Mouse (Mus musculus) lung, embryonic 14.5 days (tissue): ENCODE data around the gene Ccdc97. TPM values are rescaled to one million over a fixed set of nuclear protein-coding genes. Genes with fewer than 3 reads are reported as not detected.

ENCODE experiments used
- ATAC-seq: fragments of 200-750 bp; cut with Nextera tagmentation; 2 replicates; pipeline ENCODE4 v1.8.0; 2017; ENCODE audit warnings: mild to moderate bottlenecking, moderate TSS enrichment, moderate library complexity; ENCODE audit not compliant: insufficient read depth
- DNase-seq: peaks from one replicate; pipeline ENCODE4 v3.0.0-alpha.2; 2015
- H3K27ac ChIP-seq: fragments of 300-500 bp; sonication (generic); 2 replicates; pipeline ENCODE4 v1.5.1; 2014; ENCODE audit warnings: low read depth, mild to moderate bottlenecking, moderate library complexity
- H3K27me3 ChIP-seq: fragments of 300-500 bp; sonication (generic); 2 replicates; pipeline ENCODE4 v1.6.1; 2014; ENCODE audit warnings: low read length, control low read depth; ENCODE audit not compliant: insufficient read depth
- H3K36me3 ChIP-seq: fragments of 300-500 bp; sonication (generic); 2 replicates; pipeline ENCODE4 v1.6.1; 2014; ENCODE audit warnings: control low read depth; ENCODE audit not compliant: insufficient read depth
- H3K4me1 ChIP-seq: fragments of 300-500 bp; sonication (generic); 2 replicates; pipeline ENCODE4 v1.6.1; 2014; ENCODE audit warnings: antibody characterized with exemption, control low read depth; ENCODE audit not compliant: insufficient read depth
- H3K4me2 ChIP-seq: fragments of 300-500 bp; sonication (generic); 2 replicates; pipeline ENCODE4 v1.6.1; 2014; ENCODE audit warnings: mild to moderate bottlenecking
- H3K4me3 ChIP-seq: fragments of 300-500 bp; sonication (generic); 2 replicates; pipeline ENCODE4 v1.5.1; 2014; ENCODE audit warnings: low read depth, low read length
- H3K9ac ChIP-seq: fragments of 300-500 bp; sonication (generic); 2 replicates; pipeline ENCODE4 v1.6.1; 2014
- H3K9me3 ChIP-seq: fragments of 300-500 bp; sonication (generic); 2 replicates; pipeline ENCODE4 v1.6.1; 2016; ENCODE audit warnings: low read depth, low read length, control low read depth
- CTCF ChIP-seq: IDR thresholded peaks from 2 replicates; pipeline ENCODE4 v1.5.1; 2016; ENCODE audit warnings: antibody characterized with exemption, low read depth
- WGBS: fragments of 180-500 bp; shearing (Covaris S2); extraction: QIAGEN DNeasy Blood & Tissue Kit; methylation state at CpG from one replicate; pipeline ENCODE4 v1.1.7; 2014; 5-methylcytosine and 5-hydroxymethylcytosine counted together
- polyA plus RNA-seq: library from polyadenylated mRNA; unstranded; fragments of >200 nt; fragmentation: Nextera tagmentation; extraction: Ambion mirVana; gene quantifications from 2 replicates; pipeline ENCODE4 v1.2.1, GENCODE M21; 2014

The Ccdc97 gene
- polyA plus RNA-seq, 1 experiment from 2014 or later = 29.4 TPM

DNA sequence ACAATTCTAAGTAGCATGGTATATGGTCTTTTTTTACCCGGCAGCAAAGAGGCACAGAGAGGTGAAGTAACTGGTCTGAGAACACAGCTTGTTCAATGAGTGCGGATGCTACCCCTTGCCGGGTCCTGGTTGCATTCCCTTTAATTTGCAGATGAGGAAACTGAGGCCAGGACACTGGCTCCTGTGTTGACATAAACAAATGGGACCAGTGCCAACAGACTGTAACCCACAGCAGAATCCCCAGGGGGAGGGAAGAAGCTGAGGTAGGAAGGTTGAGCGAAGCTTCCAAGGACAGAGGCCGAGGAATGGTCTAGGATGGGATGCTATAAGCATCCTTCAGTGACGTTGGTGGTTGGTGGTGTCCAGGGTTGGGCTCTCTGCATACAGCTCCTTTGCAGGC, 43.5 kb downstream of the Ccdc97 start:
- peak overlapping the region; percentile 29; the same call in 1 of the 2 replicates for H3K4me3 ChIP-seq

DNA sequence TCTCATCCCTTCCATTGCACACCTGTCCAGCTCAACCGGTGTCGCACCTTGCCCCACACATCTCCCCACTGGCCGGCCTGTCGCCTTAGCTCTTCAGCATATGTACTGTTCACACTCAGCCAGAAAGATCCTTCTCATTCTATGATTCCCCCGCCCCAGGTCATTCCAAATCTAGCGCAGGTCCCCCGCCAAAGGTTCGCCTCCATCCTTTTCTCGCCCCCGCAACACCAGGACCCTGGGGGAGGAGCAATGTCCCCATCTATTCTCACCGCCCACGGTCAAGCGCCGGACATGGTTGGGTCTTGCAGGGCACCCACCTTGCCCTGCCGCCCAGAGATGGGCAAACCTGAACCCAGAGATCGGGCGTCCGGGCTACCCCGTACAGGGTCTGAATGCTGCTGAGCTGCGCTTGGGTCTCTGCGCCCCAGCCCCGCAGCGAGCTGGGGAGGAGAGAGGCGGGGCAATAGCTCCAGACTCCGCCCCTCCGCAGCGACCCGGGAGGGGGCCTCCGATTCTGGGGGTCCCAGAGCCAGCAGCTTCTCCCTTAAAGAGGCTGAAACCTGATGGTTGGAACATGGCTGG, 44.1 kb downstream of the Ccdc97 start, which contains the start of gene Tmem91:
TSS of gene Tmem91 (minus strand) at position 448 of the 582 bp plus-strand sequence.
- 0 out of 2 replicates have a peak within 1 kb of the TSS, but pooled peaks have one; percentile 6 for H3K9ac ChIP-seq
- no peaks in the 10 kb centered on the region for H3K36me3 ChIP-seq
- 3% methylated on average over 29 of the region's 29 CpGs for WGBS
- H3K9me3 ChIP-seq = no peaks in the 10 kb centered on the region
- DNase-seq (no peak), ATAC-seq (no peak)
- TF ChIP-seq CTCF = no peak
- H3K4me2 ChIP-seq = peak within 1 kb of the TSS; percentile 56
- H3K4me1 ChIP-seq = 0 out of 2 replicates have a peak, but pooled peaks cover 4% of the 10 kb centered on the region
- H3K27me3 ChIP-seq = peaks cover 32% of the 10 kb centered on the region
- H3K27ac ChIP-seq = no peak within 1 kb of the TSS
- peak within 1 kb of the TSS; percentile 29 for H3K4me3 ChIP-seq

More for the DNA sequence above, 43.5 kb downstream of the Ccdc97 start:
- ATAC-seq = no peak
- Histone ChIP-seq H3K4me2 (peak overlapping the region; percentile 56), H3K36me3 (no peaks in the 10 kb centered on the region), H3K27me3 (peaks cover 32% of the 10 kb centered on the region), H3K9ac (no peak overlapping the region), H3K4me1 (0 out of 2 replicates have a peak, but pooled peaks cover 4% of the 10 kb centered on the region), H3K27ac (no peak overlapping the region), H3K9me3 (no peaks in the 10 kb centered on the region)
- WGBS = 50% methylated on average over 6 of the region's 6 CpGs
- no peak for TF ChIP-seq CTCF
- no peak for DNase-seq

- no peak overlapping the region for H3K27ac ChIP-seq
- H3K9ac ChIP-seq = no peak overlapping the region
- 28% methylated on average over 9 of the region's 9 CpGs for WGBS
These were observed 44.6 kb downstream of the Ccdc97 start for GRCm38 (mm10) chr7:25674297-25674696.

GRCm38 (mm10) chr7:25672442-25672841, 46.4 kb downstream of the Ccdc97 start:
- H3K4me1 ChIP-seq = 0 out of 2 replicates have a peak, but pooled peaks cover 4% of the 10 kb centered on the region
- no peak for TF ChIP-seq CTCF
- H3K4me3 ChIP-seq = no peak overlapping the region
- H3K36me3 ChIP-seq = peaks cover 18% of the 10 kb centered on the region; the same call in 1 of the 2 replicates
- DNase-seq = no peak
- H3K27me3 ChIP-seq = peaks cover 28% of the 10 kb centered on the region
- no peak overlapping the region for H3K27ac ChIP-seq
- no peak overlapping the region for H3K4me2 ChIP-seq
- no peak overlapping the region for H3K9ac ChIP-seq
- no peaks in the 10 kb centered on the region for H3K9me3 ChIP-seq
- 46% methylated on average over 4 of the region's 4 CpGs for WGBS
- no peak for ATAC-seq

More at GRCm38 (mm10) chr7:25674297-25674696, 44.6 kb downstream of the Ccdc97 start:
- Histone ChIP-seq H3K4me3 (peak overlapping the region; percentile 29; the same call in 1 of the 2 replicates), H3K27me3 (peaks cover 32% of the 10 kb centered on the region), H3K36me3 (peaks cover under 1% of the 10 kb centered on the region; the same call in 1 of the 2 replicates), H3K9me3 (no peaks in the 10 kb centered on the region), H3K4me1 (0 out of 2 replicates have a peak, but pooled peaks cover 4% of the 10 kb centered on the region), H3K4me2 (peak overlapping the region; percentile 56)
- ATAC-seq (no peak), DNase-seq (no peak)
- TF ChIP-seq CTCF = no peak

GRCm38 (mm10) chr7:25671686-25672085, 47.2 kb downstream of the Ccdc97 start:
- DNase-seq (no peak), ATAC-seq (no peak)
- peaks cover 25% of the 10 kb centered on the region; the same call in 1 of the 2 replicates for H3K36me3 ChIP-seq
- 0 out of 2 replicates have a peak, but pooled peaks cover 4% of the 10 kb centered on the region for H3K4me1 ChIP-seq
- no peak overlapping the region for H3K9ac ChIP-seq
- no peak overlapping the region for H3K4me3 ChIP-seq
- H3K27me3 ChIP-seq = peaks cover 28% of the 10 kb centered on the region
- WGBS = 57% methylated on average over 2 of the region's 2 CpGs
- no peak overlapping the region for H3K4me2 ChIP-seq
- no peak overlapping the region for H3K27ac ChIP-seq
- no peak for TF ChIP-seq CTCF
- no peaks in the 10 kb centered on the region for H3K9me3 ChIP-seq

- DNase-seq (no peak), ATAC-seq (no peak)
- H3K27ac ChIP-seq = no peak overlapping the region
- no peak overlapping the region for H3K9ac ChIP-seq
- no peak overlapping the region for H3K4me3 ChIP-seq
- H3K4me2 ChIP-seq = no peak overlapping the region
- WGBS = 82% methylated on average over 4 of the region's 4 CpGs
- H3K9me3 ChIP-seq = no peaks in the 10 kb centered on the region
- peaks cover 36% of the 10 kb centered on the region; the same call in 1 of the 2 replicates for H3K36me3 ChIP-seq
- peaks cover 20% of the 10 kb centered on the region for H3K27me3 ChIP-seq
- TF ChIP-seq CTCF = no peak
- no peaks in the 10 kb centered on the region for H3K4me1 ChIP-seq
These were observed 48.8 kb downstream of the Ccdc97 start for GRCm38 (mm10) chr7:25670096-25670495.

DNA sequence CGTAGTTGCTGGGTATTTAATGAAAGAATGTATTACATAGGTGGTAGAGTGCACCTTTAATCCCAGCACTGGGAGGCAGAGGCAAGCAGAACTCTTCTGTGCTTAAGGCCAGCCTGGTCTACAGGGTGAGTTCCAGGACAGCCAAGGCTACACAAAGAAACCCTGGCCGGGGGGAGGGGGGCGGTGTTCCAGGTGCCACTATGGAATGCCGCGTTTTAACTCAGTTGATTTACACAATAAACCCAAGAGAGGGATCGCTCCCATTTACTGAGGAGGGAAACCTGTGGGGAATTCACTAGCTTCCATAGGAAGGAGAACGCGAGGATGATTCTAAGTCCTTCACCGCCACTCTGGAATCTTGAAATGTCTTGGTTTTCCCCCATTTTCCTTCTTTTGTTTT, 49.3 kb downstream of the Ccdc97 start:
- 78% methylated on average over 9 of the region's 9 CpGs for WGBS
- ATAC-seq = no peak
- no peak overlapping the region for H3K9ac ChIP-seq

More for the DNA sequence above, 49.3 kb downstream of the Ccdc97 start:
- Histone ChIP-seq H3K9me3 (no peaks in the 10 kb centered on the region), H3K4me2 (no peak overlapping the region), H3K36me3 (peaks cover 40% of the 10 kb centered on the region), H3K4me1 (no peaks in the 10 kb centered on the region), H3K4me3 (no peak overlapping the region), H3K27ac (no peak overlapping the region), H3K27me3 (peaks cover 15% of the 10 kb centered on the region)
- no peak for DNase-seq
- TF ChIP-seq CTCF = no peak
